Mouse (Mus musculus): ENCODE measurements around the gene Ptk7. TPM values are rescaled to one million over a fixed set of nuclear protein-coding genes. Genes with fewer than 3 reads are reported as not detected.

The Ptk7 gene
- polyA plus RNA-seq, 1 experiment from 2014 or later: 93.9 TPM

DNA sequence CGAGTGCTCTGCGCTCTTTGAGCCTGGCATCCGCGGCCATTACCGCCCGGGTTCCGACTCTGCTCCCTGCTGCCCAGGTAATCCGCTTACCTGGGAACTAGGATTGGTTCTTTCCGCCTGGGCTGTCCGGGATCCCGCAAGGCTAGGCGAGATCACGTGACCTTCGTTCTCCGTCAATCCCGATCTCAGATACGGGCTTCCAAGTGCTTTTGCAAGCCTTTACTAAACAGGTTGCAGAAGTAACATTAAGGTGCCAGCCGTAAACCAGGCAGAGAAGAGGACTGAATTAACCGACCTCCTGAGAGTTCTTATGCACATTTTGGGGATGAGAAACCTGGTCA, 17.0 kb upstream of the Ptk7 start:
- WGBS: under 1% methylated on average over 19 of the region's 19 CpGs
- Histone ChIP-seq H3K27ac (ENCODE audit: low read length) (peak overlapping the region; percentile 80), H3K4me3 (replicated peaks; ENCODE audit: low read length) (peak overlapping the region; percentile 88), H3K4me2 (ENCODE audit: low read depth, low read length) (peak overlapping the region; percentile 78), H3K9me3 (replicated peaks; ENCODE audit: control insufficient read depth, low read length) (no peaks in the 10 kb centered on the region), H3K36me3 (ENCODE audit: control insufficient read depth, insufficient read depth, low read length) (no peaks in the 10 kb centered on the region), H3K27me3 (ENCODE audit: control insufficient read depth, insufficient read depth, low read length) (no peaks in the 10 kb centered on the region), H3K9ac (ENCODE audit: low read length) (peak overlapping the region; percentile 87), H3K4me1 (ENCODE audit: control insufficient read depth, insufficient read depth, low read length) (peaks cover 18% of the 10 kb centered on the region)
- peak; percentile 5; the same call in 1 of the 2 replicates for ATAC-seq (ENCODE audit: insufficient read depth, low FRiP score)

- Histone ChIP-seq H3K9ac (ENCODE audit: low read length) (peak within 1 kb of the TSS; percentile 87), H3K9me3 (replicated peaks; ENCODE audit: control insufficient read depth, low read length) (no peaks in the 10 kb centered on the region), H3K4me3 (replicated peaks; ENCODE audit: low read length) (peak within 1 kb of the TSS; percentile 88), H3K27me3 (ENCODE audit: control insufficient read depth, insufficient read depth, low read length) (no peaks in the 10 kb centered on the region), H3K4me2 (ENCODE audit: low read depth, low read length) (peak within 1 kb of the TSS; percentile 94), H3K27ac (ENCODE audit: low read length) (peak within 1 kb of the TSS; percentile 82), H3K36me3 (ENCODE audit: control insufficient read depth, insufficient read depth, low read length) (0 out of 2 replicates have a peak, but pooled peaks cover 5% of the 10 kb centered on the region), H3K4me1 (ENCODE audit: control insufficient read depth, insufficient read depth, low read length) (peaks cover 16% of the 10 kb centered on the region)
- WGBS: under 1% methylated on average over 52 of the region's 53 CpGs
- ATAC-seq (ENCODE audit: insufficient read depth, low FRiP score): peak; percentile 78
These were observed 16.4 kb upstream of the Ptk7 start, which contains the start of the genes Klc4 and Mrpl2 for GRCm38 (mm10) chr17:46645561-46646321. Gene Klc4 (minus strand): TSS chr17:46646022. Gene Mrpl2 (plus strand): TSS chr17:46646229.

DNA sequence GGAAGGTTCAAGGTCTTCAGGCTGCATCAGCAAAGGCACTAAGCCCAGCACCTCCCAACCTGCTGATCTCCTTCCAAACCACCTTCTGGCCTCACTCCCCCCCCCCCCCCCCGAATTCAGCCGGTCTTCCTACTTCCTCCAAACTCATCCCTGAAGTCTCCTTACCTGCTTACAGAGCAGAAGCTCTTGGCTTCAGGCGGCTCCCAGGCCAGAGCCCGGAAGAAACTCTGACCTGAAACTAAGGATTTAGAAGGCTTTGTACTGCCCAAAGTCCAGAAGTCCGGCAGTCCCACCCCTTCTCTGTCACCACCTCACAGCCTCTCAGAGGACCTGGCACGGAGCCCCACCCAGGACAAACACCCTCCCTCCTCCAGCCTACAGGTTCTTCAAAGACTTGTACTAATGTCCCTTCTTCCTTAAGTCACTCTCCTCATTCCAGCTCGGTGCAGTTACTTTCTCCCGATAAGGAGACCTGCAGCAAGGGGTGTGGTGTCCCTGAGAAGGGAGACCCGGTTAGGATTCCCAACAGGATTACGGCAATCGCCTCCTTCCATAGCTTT, 15.7 kb upstream of the Ptk7 start:
- H3K9me3 ChIP-seq (replicated peaks; ENCODE audit: control insufficient read depth, low read length): no peaks in the 10 kb centered on the region
- peak overlapping the region; percentile 69 for H3K9ac ChIP-seq (ENCODE audit: low read length)
- 12% methylated on average over 11 of the region's 11 CpGs for WGBS
- 0 out of 2 replicates have a peak, but pooled peaks cover 7% of the 10 kb centered on the region for H3K36me3 ChIP-seq (ENCODE audit: control insufficient read depth, insufficient read depth, low read length)
- H3K4me1 ChIP-seq (ENCODE audit: control insufficient read depth, insufficient read depth, low read length): peaks cover 16% of the 10 kb centered on the region
- peak overlapping the region; percentile 82 for H3K27ac ChIP-seq (ENCODE audit: low read length)
- H3K27me3 ChIP-seq (ENCODE audit: control insufficient read depth, insufficient read depth, low read length): no peaks in the 10 kb centered on the region
- H3K4me3 ChIP-seq (replicated peaks; ENCODE audit: low read length): peak overlapping the region; percentile 88
- peak; percentile 62 for ATAC-seq (ENCODE audit: insufficient read depth, low FRiP score)
- H3K4me2 ChIP-seq (ENCODE audit: low read depth, low read length): peak overlapping the region; percentile 94

- peaks cover 16% of the 10 kb centered on the region for H3K4me1 ChIP-seq (ENCODE audit: control insufficient read depth, insufficient read depth, low read length)
- H3K27me3 ChIP-seq (ENCODE audit: control insufficient read depth, insufficient read depth, low read length): no peaks in the 10 kb centered on the region
- 0 out of 2 replicates have a peak, but pooled peaks cover 7% of the 10 kb centered on the region for H3K36me3 ChIP-seq (ENCODE audit: control insufficient read depth, insufficient read depth, low read length)
- no peaks in the 10 kb centered on the region for H3K9me3 ChIP-seq (replicated peaks; ENCODE audit: control insufficient read depth, low read length)
- peak overlapping the region; percentile 82 for H3K27ac ChIP-seq (ENCODE audit: low read length)
- 79% methylated on average over 12 of the region's 12 CpGs for WGBS
- peak overlapping the region; percentile 69 for H3K9ac ChIP-seq (ENCODE audit: low read length)
- no peak for ATAC-seq (ENCODE audit: insufficient read depth, low FRiP score)
- peak overlapping the region; percentile 88 for H3K4me3 ChIP-seq (replicated peaks; ENCODE audit: low read length)
- H3K4me2 ChIP-seq (ENCODE audit: low read depth, low read length): peak overlapping the region; percentile 94
These were observed 15.0 kb upstream of the Ptk7 start for GRCm38 (mm10) chr17:46644152-46644805.

DNA sequence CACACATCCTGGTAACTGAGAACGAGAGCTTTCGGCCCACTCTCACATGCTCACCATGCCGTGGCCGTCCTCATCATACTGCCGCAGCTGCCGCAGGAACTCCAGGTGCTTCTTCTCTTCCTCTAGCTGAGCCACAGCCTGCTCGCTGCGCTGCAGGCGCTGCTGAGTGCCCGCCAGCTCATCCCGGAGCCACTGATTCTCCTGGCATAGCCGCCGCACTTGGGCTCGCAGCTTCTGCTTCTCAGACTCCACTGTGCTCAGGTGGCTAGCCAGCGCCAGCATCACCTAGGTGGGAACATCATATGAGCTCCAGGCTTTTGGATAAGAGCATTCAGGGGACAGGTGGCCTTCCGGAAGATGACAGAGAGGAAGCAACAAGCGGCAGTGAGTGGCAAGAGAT, 12.8 kb upstream of the Ptk7 start:
- ATAC-seq (ENCODE audit: insufficient read depth, low FRiP score): no peak
- H3K9me3 ChIP-seq (replicated peaks; ENCODE audit: control insufficient read depth, low read length): no peaks in the 10 kb centered on the region

GRCm38 (mm10) chr17:46639929-46640328, 10.6 kb upstream of the Ptk7 start:
- H3K9me3 ChIP-seq (replicated peaks; ENCODE audit: control insufficient read depth, low read length): no peaks in the 10 kb centered on the region
- H3K36me3 ChIP-seq (ENCODE audit: control insufficient read depth, insufficient read depth, low read length): peaks cover 9% of the 10 kb centered on the region; the same call in 1 of the 2 replicates
- no peaks in the 10 kb centered on the region for H3K27me3 ChIP-seq (ENCODE audit: control insufficient read depth, insufficient read depth, low read length)
- H3K4me3 ChIP-seq (replicated peaks; ENCODE audit: low read length): no peak overlapping the region
- WGBS: 73% methylated on average over 9 of the region's 9 CpGs
- H3K4me2 ChIP-seq (ENCODE audit: low read depth, low read length): no peak overlapping the region
- no peak overlapping the region for H3K27ac ChIP-seq (ENCODE audit: low read length)
- H3K9ac ChIP-seq (ENCODE audit: low read length): no peak overlapping the region
- ATAC-seq (ENCODE audit: insufficient read depth, low FRiP score): no peak
- H3K4me1 ChIP-seq (ENCODE audit: control insufficient read depth, insufficient read depth, low read length): peaks cover 8% of the 10 kb centered on the region; the same call in 1 of the 2 replicates

More for the DNA sequence above, 12.8 kb upstream of the Ptk7 start:
- WGBS: 86% methylated on average over 17 of the region's 17 CpGs
- H3K27me3 ChIP-seq (ENCODE audit: control insufficient read depth, insufficient read depth, low read length): no peaks in the 10 kb centered on the region
- peaks cover 14% of the 10 kb centered on the region for H3K4me1 ChIP-seq (ENCODE audit: control insufficient read depth, insufficient read depth, low read length)
- H3K4me2 ChIP-seq (ENCODE audit: low read depth, low read length): no peak overlapping the region
- H3K4me3 ChIP-seq (replicated peaks; ENCODE audit: low read length): no peak overlapping the region
- H3K36me3 ChIP-seq (ENCODE audit: control insufficient read depth, insufficient read depth, low read length): 0 out of 2 replicates have a peak, but pooled peaks cover 7% of the 10 kb centered on the region
- H3K9ac ChIP-seq (ENCODE audit: low read length): no peak overlapping the region
- H3K27ac ChIP-seq (ENCODE audit: low read length): no peak overlapping the region

GRCm38 (mm10) chr17:46636831-46637523, 7.7 kb upstream of the Ptk7 start:
- WGBS: 20% methylated on average over 15 of the region's 15 CpGs
- Histone ChIP-seq H3K4me1 (ENCODE audit: control insufficient read depth, insufficient read depth, low read length) (0 out of 2 replicates have a peak, but pooled peaks cover 3% of the 10 kb centered on the region), H3K9me3 (replicated peaks; ENCODE audit: control insufficient read depth, low read length) (no peaks in the 10 kb centered on the region), H3K4me2 (ENCODE audit: low read depth, low read length) (peak overlapping the region; percentile 38; the same call in 1 of the 2 replicates), H3K27ac (ENCODE audit: low read length) (no peak overlapping the region), H3K36me3 (ENCODE audit: control insufficient read depth, insufficient read depth, low read length) (peaks cover 14% of the 10 kb centered on the region; the same call in 1 of the 2 replicates), H3K9ac (ENCODE audit: low read length) (peak overlapping the region; percentile 43), H3K4me3 (replicated peaks; ENCODE audit: low read length) (no peak overlapping the region), H3K27me3 (ENCODE audit: control insufficient read depth, insufficient read depth, low read length) (no peaks in the 10 kb centered on the region)
- peak; percentile 37; the same call in 1 of the 2 replicates for ATAC-seq (ENCODE audit: insufficient read depth, low FRiP score)

DNA sequence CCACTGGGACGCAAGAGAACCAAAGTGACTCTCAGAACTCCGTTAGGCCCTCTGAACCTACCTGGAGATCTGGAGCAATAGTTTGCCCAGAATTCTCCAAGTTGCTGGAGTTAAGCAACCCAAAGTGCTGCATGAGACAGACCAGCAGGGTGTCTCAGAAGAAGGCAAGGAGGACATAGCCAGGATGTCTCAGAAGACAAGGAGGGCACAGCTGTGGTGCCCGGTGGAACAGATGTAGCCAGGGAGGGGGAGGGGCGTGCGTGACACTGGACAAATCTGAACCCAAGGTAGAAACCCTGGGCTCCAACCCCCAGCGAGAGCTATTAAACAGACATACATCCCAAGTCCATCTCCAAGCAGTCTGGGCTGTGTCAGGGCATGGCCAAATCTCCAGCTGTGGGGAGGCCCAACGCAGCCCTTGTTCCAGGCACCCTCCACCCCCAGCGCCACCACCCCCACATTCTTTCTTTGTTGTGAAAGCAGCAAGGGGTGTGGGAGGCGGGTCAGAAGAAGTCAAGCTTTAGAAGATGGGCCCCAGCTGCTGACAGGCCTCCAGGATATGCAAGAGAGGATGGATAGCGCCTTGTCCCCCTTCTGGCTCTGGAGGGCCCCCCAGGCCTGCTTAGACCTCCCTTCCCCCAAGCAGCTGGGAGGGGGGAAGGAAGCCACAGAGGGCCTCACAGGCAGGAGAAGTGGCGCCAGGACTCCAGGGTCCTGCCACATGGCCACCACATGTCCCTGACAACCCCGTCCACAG, 559 bp upstream of the Ptk7 start:
- WGBS: 8% methylated on average over 12 of the region's 12 CpGs
- peak; percentile 89 for ATAC-seq (ENCODE audit: insufficient read depth, low FRiP score)
- peak overlapping the region; percentile 97 for H3K9ac ChIP-seq (ENCODE audit: low read length)
- peak overlapping the region; percentile 98 for H3K27ac ChIP-seq (ENCODE audit: low read length)
- H3K27me3 ChIP-seq (ENCODE audit: control insufficient read depth, insufficient read depth, low read length): no peaks in the 10 kb centered on the region
- peak overlapping the region; percentile 96 for H3K4me3 ChIP-seq (replicated peaks; ENCODE audit: low read length)
- H3K9me3 ChIP-seq (replicated peaks; ENCODE audit: control insufficient read depth, low read length): no peaks in the 10 kb centered on the region
- peak overlapping the region; percentile 64 for H3K4me2 ChIP-seq (ENCODE audit: low read depth, low read length)
- peaks cover 9% of the 10 kb centered on the region; the same call in 1 of the 2 replicates for H3K36me3 ChIP-seq (ENCODE audit: control insufficient read depth, insufficient read depth, low read length)
- H3K4me1 ChIP-seq (ENCODE audit: control insufficient read depth, insufficient read depth, low read length): peaks cover 41% of the 10 kb centered on the region
